ENCODE assay signal across 8 mouse cellular contexts in genomic region chr3:116807811-116808506, GRCm38 (mm10). TPM values are rescaled to one million over a fixed set of nuclear protein-coding genes. Genes with fewer than 3 reads are reported as not detected.
DNase-seq lines count a peak whose midpoint lies in the region; ATAC-seq and TF ChIP-seq lines count a peak whose summit lies in the region.

TSS of gene Agl (minus strand) at chr3:116808166.

- DNase-seq in B cell, adult 2 months: peak; percentile 94
- DNase-seq in brain, adult 2 months (ENCODE audit: low read depth, low spot score): peak; percentile 94
- DNase-seq in liver, adult 2 months (ENCODE audit: extremely low read depth, low read depth, low spot score): peak; percentile 72
- DNase-seq in splenic B cell, adult 2 months (ENCODE audit: low read depth, low spot score): peak; percentile 94

- peak within 1 kb of the TSS; percentile 37 for H3ac ChIP-seq in myocyte (ENCODE audit: control insufficient read depth, insufficient read length)

- H3K4me3 ChIP-seq in heart, embryonic 11.5 days (ENCODE audit: low read depth, low read length): peak within 1 kb of the TSS; percentile 73
- H3K4me3 ChIP-seq in kidney, embryonic 16.5 days (ENCODE audit: low read length): peak within 1 kb of the TSS; percentile 78
- peak within 1 kb of the TSS; percentile 79 for H3K4me3 ChIP-seq in liver, adult 2 months (ENCODE audit: insufficient read depth, low read depth, low read length)
- H3K4me3 ChIP-seq in myocyte: peak within 1 kb of the TSS; percentile 66

- H3K36me3 ChIP-seq in heart, embryonic 11.5 days (ENCODE audit: control insufficient read depth, insufficient read depth, low read length): no peaks in the 10 kb centered on the region
- peaks cover 3% of the 10 kb centered on the region; the same call in 1 of the 2 replicates for H3K36me3 ChIP-seq in kidney, embryonic 16.5 days (ENCODE audit: insufficient read depth, low read length)
- 0 out of 2 replicates have a peak, but pooled peaks cover under 1% of the 10 kb centered on the region for H3K36me3 ChIP-seq in liver, adult 2 months (ENCODE audit: control insufficient read depth, insufficient read depth, low read length)
- peaks cover 8% of the 10 kb centered on the region for H3K36me3 ChIP-seq in myocyte (ENCODE audit: control insufficient read depth, insufficient read depth)
- no peaks in the 10 kb centered on the region for H3K36me3 ChIP-seq in splenic B cell, adult 2 months (ENCODE audit: control insufficient read depth, insufficient read depth, low read length, poor library complexity, severe bottlenecking)

- WGBS in heart, embryonic 11.5 days (ENCODE audit: insufficient replicate concordance): under 1% methylated on average over 57 of the region's 57 CpGs
- under 1% methylated on average over 57 of the region's 57 CpGs for WGBS in kidney, embryonic 16.5 days
- under 1% methylated on average over 57 of the region's 57 CpGs for WGBS in liver, adult 2 months

- peaks cover 6% of the 10 kb centered on the region; the same call in 1 of the 2 replicates for H3K79me2 ChIP-seq in liver, adult 2 months (ENCODE audit: control insufficient read depth, insufficient read depth, low read length)
- peaks cover 35% of the 10 kb centered on the region for H3K79me2 ChIP-seq in myocyte (ENCODE audit: control insufficient read depth, insufficient read depth)

- no peaks in the 10 kb centered on the region for H3K9me3 ChIP-seq in heart, embryonic 11.5 days (replicated peaks; ENCODE audit: control insufficient read depth, low read length)
- no peaks in the 10 kb centered on the region for H3K9me3 ChIP-seq in kidney, embryonic 16.5 days (ENCODE audit: low read length)

- H3K9ac ChIP-seq in heart, embryonic 11.5 days (ENCODE audit: low read depth, low read length): peak within 1 kb of the TSS; percentile 86
- peak within 1 kb of the TSS; percentile 83 for H3K9ac ChIP-seq in kidney, embryonic 16.5 days (replicated peaks; ENCODE audit: low read length)
- H3K9ac ChIP-seq in liver, adult 2 months (ENCODE audit: low read depth, low read length): peak within 1 kb of the TSS; percentile 89

- peak within 1 kb of the TSS; percentile 85 for H3K4me2 ChIP-seq in heart, embryonic 11.5 days
- H3K4me2 ChIP-seq in kidney, embryonic 16.5 days (replicated peaks; ENCODE audit: low read depth, low read length): peak within 1 kb of the TSS; percentile 76
- H3K4me2 ChIP-seq in myocyte (ENCODE audit: low read depth): peak within 1 kb of the TSS; percentile 95

- peak; percentile 95 for ATAC-seq in erythroblast, adult 5-6 weeks (replicated peaks; ENCODE audit: low FRiP score, poor library complexity, severe bottlenecking)
- peak; percentile 99 for ATAC-seq in heart, embryonic 11.5 days (replicated peaks; ENCODE audit: insufficient number of reproducible peaks, low FRiP score, low TSS enrichment)
- ATAC-seq in kidney, embryonic 16.5 days (ENCODE audit: low FRiP score, low TSS enrichment): peak; percentile 99

- TF ChIP-seq POLR2A in liver, adult 2 months (IDR thresholded peaks at IDR 0.05; ENCODE audit: extremely low read depth, insufficient read depth, low read length): peak; percentile 64
- peak; percentile 82 for TF ChIP-seq POLR2A in myocyte (IDR thresholded peaks at IDR 0.05; ENCODE audit: insufficient read length, low read depth)

- no peak for TF ChIP-seq CTCF in liver, adult 2 months (IDR thresholded peaks at IDR 0.05; ENCODE audit: low read depth, low read length)

- H3K27ac ChIP-seq in heart, embryonic 11.5 days (ENCODE audit: low read depth, low read length): peak within 1 kb of the TSS; percentile 95
- peak within 1 kb of the TSS; percentile 89 for H3K27ac ChIP-seq in kidney, embryonic 16.5 days (ENCODE audit: low read length)
- H3K27ac ChIP-seq in liver, adult 2 months (replicated peaks; ENCODE audit: insufficient read depth, low read depth, low read length): peak within 1 kb of the TSS; percentile 91

- no peaks in the 10 kb centered on the region for H3K27me3 ChIP-seq in heart, embryonic 11.5 days (ENCODE audit: control insufficient read depth, insufficient read depth, low read length)
- no peaks in the 10 kb centered on the region for H3K27me3 ChIP-seq in kidney, embryonic 16.5 days (ENCODE audit: insufficient read depth, low read length)
- no peaks in the 10 kb centered on the region for H3K27me3 ChIP-seq in liver, adult 2 months (ENCODE audit: control insufficient read depth, insufficient read depth, low read length)
- H3K27me3 ChIP-seq in myocyte (ENCODE audit: control insufficient read depth, insufficient read depth, insufficient read length): no peaks in the 10 kb centered on the region
- no peaks in the 10 kb centered on the region for H3K27me3 ChIP-seq in splenic B cell, adult 2 months (ENCODE audit: control insufficient read depth, insufficient read depth, low read length, poor library complexity, severe bottlenecking)

- H3K4me1 ChIP-seq in heart, embryonic 11.5 days (ENCODE audit: control insufficient read depth, insufficient read depth, low read length): peaks cover 3% of the 10 kb centered on the region; the same call in 1 of the 2 replicates
- peaks cover 21% of the 10 kb centered on the region for H3K4me1 ChIP-seq in kidney, embryonic 16.5 days (ENCODE audit: insufficient read depth, low read length)
- H3K4me1 ChIP-seq in liver, adult 2 months (ENCODE audit: control insufficient read depth, insufficient read depth, low read length): peaks cover 12% of the 10 kb centered on the region

TF ChIP-seq in myocyte, 11 proteins besides CTCF, POLR2A, EP300 and RAD21:
- TF ChIP-seq MAX (IDR thresholded peaks at IDR 0.05; ENCODE audit: low read depth) (no peak), MYOG (IDR thresholded peaks at IDR 0.05; ENCODE audit: control insufficient read depth in 1 of 3, insufficient read depth in 1 of 3, insufficient read length in 2 of 3, low read depth in 2 of 3) (peak; percentile 33 to 82 (median 66)), E2F4 (IDR thresholded peaks at IDR 0.05; ENCODE audit: insufficient read depth) (no peak), CEBPB (IDR thresholded peaks at IDR 0.05; ENCODE audit: insufficient read depth, poor library complexity, severe bottlenecking) (no peak), TCF12 (IDR thresholded peaks at IDR 0.05; ENCODE audit: insufficient read depth, poor library complexity, severe bottlenecking) (no peak), TCF3 (IDR thresholded peaks at IDR 0.05; ENCODE audit: insufficient read length, low read depth) (peak; percentile 18), SRF (IDR thresholded peaks at IDR 0.05; ENCODE audit: control insufficient read depth, insufficient read length, low read depth) (peak; percentile 3), POLR2AphosphoS2 (IDR thresholded peaks at IDR 0.05; ENCODE audit: insufficient read length, low read depth) (peak; percentile 88), MYOD1 (IDR thresholded peaks at IDR 0.05; ENCODE audit: control insufficient read depth in 1 of 3, insufficient read length in 2 of 3, low read depth in 2 of 3) (peak in 2 of 3 experiments; percentile 73 to 74)
TF ChIP-seq in myocyte: peak in this region for 5.

RNA-seq across cellular contexts. Expression of gene Agl, which starts in this region (rescaled TPM):
- total RNA-seq in erythroblast, adult 5-6 weeks (2015; ENCODE audit: low replicate concordance): 3.3 and 4.4 TPM in 2 replicates
- 3.9 and 4.2 TPM in 2 replicates for total RNA-seq in erythroblast, adult 5-6 weeks (2017; ENCODE audit: low replicate concordance)
- 49.2 and 55.8 TPM in 2 replicates for polyA plus RNA-seq in heart, embryonic 11.5 days (2014; fragmentation: Nextera tagmentation; extraction: Ambion mirVana)
- polyA plus RNA-seq in kidney, embryonic 16.5 days (2015; fragmentation: Nextera tagmentation; extraction: Ambion mirVana): 18.1 and 20.6 TPM in 2 replicates
- 33.7 and 38.5 TPM in 2 replicates for total RNA-seq in liver, adult 2 months (2014; rRNA removed)
- polyA plus RNA-seq in liver, adult 2 months (2012; rRNA removed): 12.0 and 12.1 TPM in 2 replicates
- polyA plus RNA-seq in myocyte (2012; fragmentation: generic; extraction: Trizol): 35.8 TPM

Comparison
In these comparisons a context has a peak if more than half of its experiments do, and no peak if none do; other contexts are left out.
1. Peak in every context shown above with its lines: DNase-seq, ATAC-seq, H3K4me3 ChIP-seq and H3K27ac ChIP-seq.